Mouse (Mus musculus): ENCODE results near the gene Iqgap1. TPM values are rescaled to one million over a fixed set of nuclear protein-coding genes. Genes with fewer than 3 reads are reported as not detected.

Gene Iqgap1
- total RNA-seq, 2 experiments from 2014 or later: 40.9 to 43.2 TPM

- intact Hi-C loops (cut with DNase I): no loop called here
- DNase-seq: no peak
Observed at GRCm38 (mm10) chr7:80813397-80813796, 12.4 kb downstream of the Iqgap1 start.

GRCm38 (mm10) chr7:80806331-80806730 lies 19.4 kb downstream of the Iqgap1 start:
- no peak for DNase-seq
- intact Hi-C loops (cut with DNase I): no loop called here

DNA sequence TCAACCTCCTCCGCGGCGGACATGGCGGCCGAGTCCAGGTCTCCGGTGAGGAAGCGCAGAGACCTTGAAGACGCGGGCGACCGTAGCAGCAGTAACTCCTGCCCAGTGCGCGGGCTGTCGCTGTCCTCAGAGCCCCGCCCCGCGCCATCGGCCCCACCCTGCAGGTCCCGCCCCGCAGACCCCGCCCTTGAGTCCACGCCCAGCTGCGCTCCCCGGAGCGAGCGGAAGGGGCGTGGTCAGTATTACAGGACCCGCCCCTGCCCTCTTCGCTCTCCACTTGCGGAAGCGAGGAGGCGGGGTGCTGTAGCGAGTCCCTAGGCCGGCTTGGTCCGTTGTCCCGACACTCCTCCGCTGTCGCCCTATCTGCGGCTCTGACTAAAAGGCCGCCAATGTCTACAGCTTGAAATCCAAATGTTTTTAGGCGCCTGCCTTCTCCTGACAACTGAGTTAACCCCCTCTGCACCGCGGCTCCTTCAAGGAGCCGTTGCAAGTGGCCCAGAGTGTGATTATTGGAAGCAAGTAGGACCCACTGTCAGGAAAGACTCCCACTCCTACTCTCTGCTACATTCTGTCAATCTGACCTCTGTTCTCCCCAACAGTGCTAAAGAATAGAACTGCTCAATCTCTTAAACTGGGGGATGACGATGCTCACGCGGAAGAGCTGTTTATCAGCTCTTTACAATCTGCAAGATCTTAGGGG lies 22.5 kb downstream of the Iqgap1 start:
- intact Hi-C loops (cut with DNase I): no loop called here
- peak; percentile 98 for DNase-seq

DNA sequence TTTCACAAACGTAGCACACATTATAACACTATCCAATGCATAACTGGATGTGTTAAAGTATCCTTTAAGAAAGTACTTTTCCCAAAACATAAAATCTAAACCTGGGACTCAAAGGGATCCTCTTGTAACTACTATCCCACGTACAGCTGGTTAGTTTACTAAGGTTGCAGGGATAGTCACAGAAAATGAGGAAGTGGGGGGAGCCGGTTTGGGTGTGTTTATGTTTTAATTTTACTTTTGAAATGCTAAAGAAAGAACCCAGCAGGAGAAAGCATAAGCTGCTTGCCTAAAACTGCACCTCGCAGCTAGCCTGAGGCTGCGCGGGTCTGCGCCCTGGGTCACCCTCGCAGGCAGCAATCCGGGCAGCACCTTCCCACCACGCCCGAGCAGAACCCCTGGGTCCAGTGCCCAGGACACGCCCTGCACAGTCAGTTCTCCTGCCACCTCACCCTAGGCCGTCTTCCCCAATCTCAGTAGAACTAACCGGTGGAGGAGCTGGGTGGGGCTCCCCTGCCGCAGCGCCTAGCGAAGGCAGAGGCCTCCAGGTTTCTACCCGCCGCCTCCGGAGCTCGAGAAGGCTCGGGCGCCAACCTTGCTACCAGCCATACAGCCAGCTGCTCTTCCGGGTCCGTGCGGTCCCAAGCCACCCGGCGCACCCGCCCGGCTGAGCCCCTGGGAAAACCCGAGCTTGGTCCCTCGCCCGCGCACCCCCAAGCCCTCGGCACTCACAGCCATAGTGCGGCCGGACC lies 23.2 kb downstream of the Iqgap1 start:
- DNase-seq: no peak
- intact Hi-C loops (cut with DNase I): no loop called here

- DNase-seq: no peak
- intact Hi-C loops (cut with DNase I): loop anchor here (10.0 kb wide), 1 partner anchor 65 kb away; no protein-coding TSS in a partner anchor
Observed at GRCm38 (mm10) chr7:80799307-80799706, 26.5 kb downstream of the Iqgap1 start.

GRCm38 (mm10) chr7:80796805-80797567 lies 28.8 kb downstream of the Iqgap1 start:
- DNase-seq: no peak
- intact Hi-C loops (cut with DNase I): loop anchor here (10.0 kb wide), 1 partner anchor 62 kb away; no protein-coding TSS in a partner anchor

GRCm38 (mm10) chr7:80796258-80796657 lies 29.5 kb downstream of the Iqgap1 start:
- no peak for DNase-seq
- intact Hi-C loops (cut with DNase I): loop anchor here (10.0 kb wide), 1 partner anchor 61 kb away; no protein-coding TSS in a partner anchor

- no peak for DNase-seq
- intact Hi-C loops (cut with DNase I): no loop called here
Observed at GRCm38 (mm10) chr7:80789534-80789933, 36.2 kb downstream of the Iqgap1 start.

DNA sequence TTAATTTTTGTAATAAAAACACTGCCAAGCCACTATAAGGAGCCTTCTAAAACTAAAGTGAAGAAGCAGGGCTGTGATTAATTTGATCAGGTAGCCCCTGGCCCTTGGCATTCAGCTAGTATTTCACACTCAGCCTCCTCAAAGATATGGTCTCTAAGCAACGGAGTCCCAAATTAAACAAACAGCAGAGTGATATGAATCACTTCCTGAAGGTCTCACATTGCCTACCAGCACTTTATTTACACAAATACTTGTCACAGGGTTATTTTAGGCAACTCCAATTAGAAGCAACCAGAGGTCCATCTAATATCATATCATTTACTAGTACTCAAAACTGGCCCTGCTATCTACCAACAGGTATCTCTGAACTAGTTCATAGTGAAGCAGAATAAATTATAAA lies 36.7 kb downstream of the Iqgap1 start:
- intact Hi-C loops (cut with DNase I): no loop called here
- no peak for DNase-seq

DNA sequence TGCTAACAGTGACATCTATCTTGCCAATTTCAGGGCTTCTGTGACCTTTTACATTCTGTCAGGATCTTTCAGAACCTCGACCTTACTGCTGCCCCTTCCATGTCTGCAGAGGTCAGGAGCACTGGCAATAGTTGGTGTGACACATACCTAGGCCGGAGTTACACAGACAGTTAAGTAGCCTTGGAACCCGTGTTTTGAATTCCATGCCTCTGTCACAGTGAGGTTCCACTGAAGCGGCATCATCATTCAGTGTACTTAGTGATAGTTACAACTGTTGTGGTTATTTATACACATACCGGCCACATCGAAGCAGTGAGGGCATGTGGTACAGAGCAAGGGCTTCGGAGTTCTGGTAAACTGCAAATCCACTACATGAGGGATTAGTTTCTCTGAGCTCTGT lies 37.8 kb downstream of the Iqgap1 start:
- intact Hi-C loops (cut with DNase I): no loop called here
- DNase-seq: no peak

DNA sequence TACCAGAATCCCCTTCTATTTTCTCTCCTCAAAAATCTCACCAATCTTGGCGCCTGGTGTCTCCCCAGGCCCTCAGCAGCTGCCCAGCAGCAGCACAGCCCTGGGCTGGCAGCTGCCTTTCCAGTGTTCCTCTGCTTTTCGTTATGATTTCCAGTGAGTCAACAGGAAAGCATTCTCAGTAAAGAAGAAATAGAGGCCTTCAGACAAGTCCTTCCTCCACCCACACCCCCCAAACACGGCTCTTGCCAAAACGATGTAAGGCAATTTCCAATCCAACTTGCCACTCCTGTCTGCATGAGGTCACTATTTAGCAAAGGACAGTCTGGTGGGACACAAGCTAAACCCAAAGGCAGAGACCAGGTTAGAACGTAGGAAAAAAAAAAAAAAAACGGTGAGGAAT lies 39.0 kb downstream of the Iqgap1 start:
- no peak for DNase-seq
- intact Hi-C loops (cut with DNase I): no loop called here

GRCm38 (mm10) chr7:80783841-80784240 lies 41.9 kb downstream of the Iqgap1 start:
- no peak for DNase-seq
- intact Hi-C loops (cut with DNase I): no loop called here

DNA sequence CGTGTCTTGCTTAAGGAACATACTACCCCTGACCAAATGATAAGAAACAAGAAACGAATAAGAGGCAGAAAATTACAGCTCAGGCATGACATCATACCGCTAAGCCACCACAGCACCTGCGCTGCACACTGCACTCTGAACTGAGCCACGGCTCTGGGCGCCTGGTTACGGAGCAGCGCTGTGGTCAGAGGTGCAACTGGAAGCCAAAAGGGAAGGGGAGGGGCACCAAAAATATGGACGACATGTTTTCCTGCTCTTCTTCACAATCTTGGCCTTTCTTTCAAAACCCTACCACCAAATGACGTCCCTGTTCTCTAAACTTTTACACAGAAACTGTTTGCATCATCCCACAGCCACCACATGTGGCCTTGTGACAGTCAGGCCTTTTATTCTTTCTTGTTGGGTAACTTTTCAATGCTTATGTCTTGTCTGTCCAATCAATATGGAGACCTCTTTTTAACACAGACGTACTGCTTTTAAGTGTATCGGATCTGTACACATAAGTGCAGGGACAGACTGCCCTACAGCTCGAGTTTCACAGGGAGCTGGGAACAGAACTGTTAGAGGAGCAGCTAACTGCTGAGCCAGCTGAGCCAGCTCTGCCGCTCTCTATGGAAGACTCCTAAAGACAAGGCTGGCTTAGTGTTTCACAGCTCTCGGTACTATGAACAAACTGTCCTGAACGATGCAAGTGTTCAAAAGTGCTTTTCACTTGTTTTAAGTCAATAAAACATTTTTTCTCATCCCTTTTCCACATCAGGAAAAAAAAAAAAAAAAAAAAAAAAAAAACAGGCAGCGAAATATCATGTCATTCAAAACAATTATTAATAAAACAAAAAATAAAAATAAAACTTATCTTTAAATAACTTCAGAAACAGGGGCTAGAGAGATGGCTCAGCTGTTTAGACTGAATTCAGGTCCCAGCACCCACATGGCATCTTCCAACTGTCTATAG lies 43.3 kb downstream of the Iqgap1 start:
- DNase-seq: no peak
- intact Hi-C loops (cut with DNase I): no loop called here

DNA sequence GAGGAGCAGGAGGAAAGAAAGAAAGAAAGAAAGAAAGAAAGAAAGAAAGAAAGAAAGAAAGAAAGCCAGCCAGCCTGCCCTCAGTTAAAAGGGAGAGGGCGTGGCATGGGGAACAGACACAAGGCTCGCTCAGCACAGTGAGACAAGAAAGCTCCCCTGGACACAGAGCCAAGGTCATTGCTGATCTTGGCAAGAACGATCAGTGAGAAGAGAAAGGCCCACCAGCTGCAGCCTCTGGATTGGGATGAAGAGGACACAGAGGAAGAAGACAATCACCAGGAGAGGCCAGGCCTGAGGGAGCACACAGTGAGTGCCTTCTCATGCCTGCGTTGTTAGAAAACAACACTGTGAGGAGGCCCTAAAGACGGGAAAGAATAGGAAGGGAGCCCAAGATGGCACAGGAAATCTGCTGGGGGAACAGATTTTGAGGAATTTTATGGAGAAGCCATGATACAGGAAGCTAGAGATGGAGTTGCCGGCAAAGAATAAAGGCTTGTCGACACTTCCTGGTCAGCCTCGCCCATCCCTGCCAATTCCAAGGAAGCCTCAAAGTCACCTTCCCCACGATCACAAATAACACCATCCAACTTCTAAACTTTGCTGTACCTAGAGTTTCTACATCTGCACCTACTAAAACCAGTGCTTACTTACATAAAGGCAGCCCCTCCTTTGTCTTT lies 44.2 kb downstream of the Iqgap1 start:
- intact Hi-C loops (cut with DNase I): no loop called here
- DNase-seq: no peak

GRCm38 (mm10) chr7:80778958-80779669 lies 46.7 kb downstream of the Iqgap1 start:
- DNase-seq: no peak
- intact Hi-C loops (cut with DNase I): no loop called here

- no peak for DNase-seq
- intact Hi-C loops (cut with DNase I): no loop called here
Observed at GRCm38 (mm10) chr7:80778376-80778775, 47.4 kb downstream of the Iqgap1 start.

- intact Hi-C loops (cut with DNase I): no loop called here
- no peak for DNase-seq
Observed at GRCm38 (mm10) chr7:80777151-80777550, 48.6 kb downstream of the Iqgap1 start.

DNA sequence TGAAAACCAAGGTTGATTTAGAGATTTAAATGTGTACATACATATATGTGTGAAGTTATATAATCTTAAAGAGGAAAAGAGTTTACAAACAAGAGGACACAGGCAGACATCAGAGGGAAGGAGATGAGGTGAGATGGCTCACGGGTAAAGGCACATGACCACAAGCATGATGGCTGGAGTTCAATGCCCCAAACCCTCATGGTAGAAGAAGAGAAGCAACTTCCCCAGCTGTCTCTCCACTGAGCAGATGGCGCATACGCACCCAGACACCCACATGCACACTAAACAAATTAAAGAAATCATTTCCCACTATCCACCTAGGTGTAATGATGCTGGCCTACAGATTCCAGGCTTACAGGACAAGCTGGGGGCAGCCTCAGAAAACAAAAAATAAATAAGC lies 49.7 kb downstream of the Iqgap1 start:
- no peak for DNase-seq
- intact Hi-C loops (cut with DNase I): no loop called here

- no peak for DNase-seq
- intact Hi-C loops (cut with DNase I): no loop called here
Observed at GRCm38 (mm10) chr7:80775448-80775904, 50.3 kb downstream of the Iqgap1 start.
